Mouse (Mus musculus) layer of hippocampus, postnatal 36 days (tissue): ENCODE measurements around the gene Fank1. TPM values are rescaled to one million over a fixed set of nuclear protein-coding genes. Genes with fewer than 3 reads are reported as not detected.

Source experiments
- DNase-seq, 2 experiments: peaks; one replicate each; pipeline ENCODE4 v3.0.0; 2022
- total RNA-seq, 2 experiments: library from RNA; stranded (reverse); gene quantifications; 2 replicates each; pipeline ENCODE4 v1.2.3; 2021

The Fank1 gene
- 1 to 10 TPM; 2.4 to 2.5 TPM for total RNA-seq

- DNase-seq, result peak; percentile 84 to 85
Measured at GRCm38 (mm10) chr7:133776626-133776996, at the start of gene Fank1. Gene Fank1 (plus strand): TSS chr7:133776861.

GRCm38 (mm10) chr7:133727027-133727426, 49.6 kb upstream of the Fank1 start:
- DNase-seq, result no peak

- DNase-seq, result no peak
Measured at GRCm38 (mm10) chr7:133729351-133729750, 47.3 kb upstream of the Fank1 start.

GRCm38 (mm10) chr7:133730324-133731191, 46.1 kb upstream of the Fank1 start:
- no peak for DNase-seq

GRCm38 (mm10) chr7:133731971-133732645, 44.6 kb upstream of the Fank1 start:
- DNase-seq, result no peak

GRCm38 (mm10) chr7:133740558-133740957, 36.1 kb upstream of the Fank1 start:
- no peak for DNase-seq

GRCm38 (mm10) chr7:133742530-133743325, 33.9 kb upstream of the Fank1 start:
- DNase-seq, result no peak

- no peak for DNase-seq
Measured at GRCm38 (mm10) chr7:133743611-133744010, 33.0 kb upstream of the Fank1 start.

- DNase-seq, result no peak
Measured at GRCm38 (mm10) chr7:133744209-133744608, 32.5 kb upstream of the Fank1 start.

- no peak for DNase-seq
Measured at GRCm38 (mm10) chr7:133744701-133745100, 32.0 kb upstream of the Fank1 start.

GRCm38 (mm10) chr7:133747372-133747771, 29.3 kb upstream of the Fank1 start:
- no peak for DNase-seq

GRCm38 (mm10) chr7:133748753-133749152, 27.9 kb upstream of the Fank1 start:
- DNase-seq, result peak in 1 of 2 experiments; percentile 37

- no peak for DNase-seq
Measured at GRCm38 (mm10) chr7:133750666-133751065, 26.0 kb upstream of the Fank1 start.

- DNase-seq, result no peak
Measured at GRCm38 (mm10) chr7:133751163-133751562, 25.5 kb upstream of the Fank1 start.

GRCm38 (mm10) chr7:133757961-133758455, 18.7 kb upstream of the Fank1 start:
- no peak for DNase-seq

GRCm38 (mm10) chr7:133758716-133759115, 17.9 kb upstream of the Fank1 start:
- no peak for DNase-seq

- peak in 1 of 2 experiments; percentile 26 for DNase-seq
Measured at GRCm38 (mm10) chr7:133759611-133760353, 16.9 kb upstream of the Fank1 start.

- no peak for DNase-seq
Measured at GRCm38 (mm10) chr7:133762696-133763095, 14.0 kb upstream of the Fank1 start.

- no peak for DNase-seq
Measured at GRCm38 (mm10) chr7:133764425-133764824, 12.2 kb upstream of the Fank1 start.

GRCm38 (mm10) chr7:133765240-133765848, 11.3 kb upstream of the Fank1 start:
- DNase-seq, result no peak

- peak; percentile 71 to 72 for DNase-seq
Measured at GRCm38 (mm10) chr7:133765849-133766243, 10.8 kb upstream of the Fank1 start.
